8 mouse cellular contexts compared by ENCODE assay signal in the genomic region with DNA sequence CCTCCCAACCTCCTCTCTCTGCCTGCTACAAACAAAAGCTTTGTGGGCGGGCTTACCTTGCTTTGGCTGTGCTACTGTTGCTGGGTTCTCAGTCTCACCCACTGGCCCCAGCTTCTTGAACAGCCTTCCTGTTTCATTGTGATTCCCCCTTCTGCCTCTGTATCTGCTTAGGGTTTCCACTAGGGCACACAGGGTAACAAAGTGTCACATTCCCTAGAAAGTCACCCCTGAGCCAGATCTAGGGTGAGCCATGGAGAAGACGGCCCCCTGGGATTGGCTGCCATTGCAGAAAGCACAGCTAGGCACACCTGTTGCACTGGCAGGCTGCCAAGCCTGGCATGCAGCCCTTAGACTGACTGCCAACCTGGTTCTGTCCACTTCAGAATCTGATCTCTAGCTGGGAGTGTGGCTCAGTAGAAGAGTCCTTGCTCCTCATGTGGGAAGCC. TPM values are rescaled to one million over a fixed set of nuclear protein-coding genes. Genes with fewer than 3 reads are reported as not detected.
DNase-seq lines count a peak whose midpoint lies in the region; ATAC-seq and TF ChIP-seq lines count a peak whose summit lies in the region.

No protein-coding gene starts in this region.

- no peak; a peak in 1 of 6 replicates for TF ChIP-seq CTCF in MEL (IDR thresholded peaks at IDR 0.05 in 2 of 3, conservative IDR thresholded peaks at IDR 0.05 in 1 of 3; ENCODE audit: control insufficient read depth in 1 of 3, insufficient read depth in 1 of 3, low read depth in 2 of 3, low read length in 3 of 3, poor library complexity in 1 of 3, severe bottlenecking in 1 of 3)
- TF ChIP-seq CTCF in left cerebral cortex, adult 2 months (IDR thresholded peaks at IDR 0.05), result no peak

- no peaks in the 10 kb centered on the region for H3K27me3 ChIP-seq in MEL (ENCODE audit: control insufficient read depth in 1 of 2, insufficient read depth in 2 of 2, low read length in 2 of 2)
- H3K27me3 ChIP-seq in hindbrain, embryonic 15.5 days, result no peaks in the 10 kb centered on the region
- H3K27me3 ChIP-seq in limb, embryonic 15.5 days, result no peaks in the 10 kb centered on the region
- no peaks in the 10 kb centered on the region for H3K27me3 ChIP-seq in midbrain, embryonic 16.5 days (ENCODE audit: control insufficient read depth, insufficient read depth, low read depth, low read length)

- H3K27ac ChIP-seq in MEL (ENCODE audit: control insufficient read depth, low read depth, low read length), result peak overlapping the region; percentile 89
- H3K27ac ChIP-seq in hindbrain, embryonic 15.5 days (replicated peaks), result peak overlapping the region; percentile 36
- peak overlapping the region; percentile 75 for H3K27ac ChIP-seq in limb, embryonic 15.5 days
- peak overlapping the region; percentile 39 for H3K27ac ChIP-seq in midbrain, embryonic 16.5 days (ENCODE audit: low read length)
- H3K27ac ChIP-seq in left cerebral cortex, adult 2 months, result no peak overlapping the region

- no peaks in the 10 kb centered on the region for H3K79me2 ChIP-seq in MEL (ENCODE audit: control insufficient read depth, insufficient read depth, low read length, poor library complexity)

- TF ChIP-seq RAD21 in MEL (IDR thresholded peaks at IDR 0.05; ENCODE audit: low read depth, low read length), result no peak

- peak overlapping the region; percentile 56 to 60 for H3K4me3 ChIP-seq in MEL (ENCODE audit: control insufficient read depth in 1 of 2, insufficient read depth in 1 of 2, low read depth in 2 of 2, low read length in 2 of 2)
- no peak overlapping the region for H3K4me3 ChIP-seq in hindbrain, embryonic 15.5 days
- H3K4me3 ChIP-seq in limb, embryonic 15.5 days, result no peak overlapping the region
- H3K4me3 ChIP-seq in midbrain, embryonic 16.5 days (ENCODE audit: low read depth, low read length), result no peak overlapping the region
- no peak overlapping the region for H3K4me3 ChIP-seq in left cerebral cortex, adult 2 months

- WGBS in hindbrain, embryonic 15.5 days, result 38% methylated on average over 2 of the region's 2 CpGs
- 46% methylated on average over 2 of the region's 2 CpGs for WGBS in limb, embryonic 15.5 days
- WGBS in midbrain, embryonic 16.5 days, result 26% methylated on average over 2 of the region's 2 CpGs

- peaks cover 0 to 12% of the 10 kb centered on the region in 2 experiments; a peak in 2 of 4 replicates for H3K36me3 ChIP-seq in MEL (ENCODE audit: control insufficient read depth in 1 of 2, insufficient read depth in 2 of 2, low read length in 2 of 2)
- no peaks in the 10 kb centered on the region for H3K36me3 ChIP-seq in hindbrain, embryonic 15.5 days
- no peaks in the 10 kb centered on the region for H3K36me3 ChIP-seq in limb, embryonic 15.5 days
- H3K36me3 ChIP-seq in midbrain, embryonic 16.5 days (ENCODE audit: control insufficient read depth, insufficient read depth, low read length), result no peaks in the 10 kb centered on the region

- intact Hi-C loops in left cerebral cortex, adult 2 months (cut with DNase I), result no loop called here

- peak overlapping the region; percentile 79 for H3K9ac ChIP-seq in MEL (ENCODE audit: control insufficient read depth, low read depth, low read length, poor library complexity, severe bottlenecking)
- no peak overlapping the region for H3K9ac ChIP-seq in hindbrain, embryonic 15.5 days
- H3K9ac ChIP-seq in limb, embryonic 15.5 days, result no peak overlapping the region
- H3K9ac ChIP-seq in midbrain, embryonic 16.5 days (ENCODE audit: low read depth, low read length), result no peak overlapping the region

- peaks cover 10 to 23% of the 10 kb centered on the region in 2 experiments for H3K4me1 ChIP-seq in MEL (ENCODE audit: control insufficient read depth in 1 of 2, insufficient read depth in 2 of 2, low read length in 2 of 2)
- peaks cover 18% of the 10 kb centered on the region for H3K4me1 ChIP-seq in hindbrain, embryonic 15.5 days (replicated peaks)
- peaks cover 18% of the 10 kb centered on the region for H3K4me1 ChIP-seq in limb, embryonic 15.5 days
- H3K4me1 ChIP-seq in midbrain, embryonic 16.5 days (ENCODE audit: control insufficient read depth, insufficient read depth, low read length), result peaks cover 12% of the 10 kb centered on the region

- ATAC-seq in hindbrain, embryonic 15.5 days (ENCODE audit: low FRiP score, low read depth), result no peak; the same call in 1 of the 2 replicates
- no peak for ATAC-seq in limb, embryonic 15.5 days (ENCODE audit: insufficient number of reproducible peaks, low FRiP score, low TSS enrichment, low read depth)
- ATAC-seq in midbrain, embryonic 16.5 days, result peak; percentile 48; the same call in 1 of the 2 replicates

- H3K4me2 ChIP-seq in hindbrain, embryonic 15.5 days, result no peak overlapping the region
- H3K4me2 ChIP-seq in limb, embryonic 15.5 days, result no peak overlapping the region
- H3K4me2 ChIP-seq in midbrain, embryonic 16.5 days (ENCODE audit: low read length), result no peak overlapping the region

- no peak for TF ChIP-seq EP300 in MEL (IDR thresholded peaks at IDR 0.05; ENCODE audit: low read depth in 1 of 2, low read length in 2 of 2)

- 0 out of 4 replicates have a peak, but pooled peaks of 1 of the 2 experiments have one; percentile 2 for TF ChIP-seq POLR2A in MEL (IDR thresholded peaks at IDR 0.05; ENCODE audit: control insufficient read depth in 1 of 2, insufficient read depth in 1 of 2, low read depth in 1 of 2, low read length in 2 of 2, poor library complexity in 1 of 2)

- peak; percentile 86 for DNase-seq in MEL (ENCODE audit: low read depth, low spot score)
- DNase-seq in cerebellum, adult 8-10 months, result peak; percentile 71
- DNase-seq in gastrocnemius, adult 8-10 months (ENCODE audit: low spot score in 2 of 2), result peak; percentile 56 to 73
- peak; percentile 77 for DNase-seq in thymus, postnatal 25 days
- DNase-seq in left cerebral cortex, adult 2 months (ENCODE audit: extremely low spot score in 1 of 2, low spot score in 2 of 2), result no peak

- no peaks in the 10 kb centered on the region for H3K9me3 ChIP-seq in MEL (replicated peaks; ENCODE audit: insufficient read depth, low read length)
- H3K9me3 ChIP-seq in hindbrain, embryonic 15.5 days, result no peaks in the 10 kb centered on the region
- H3K9me3 ChIP-seq in limb, embryonic 15.5 days, result no peaks in the 10 kb centered on the region
- no peaks in the 10 kb centered on the region for H3K9me3 ChIP-seq in midbrain, embryonic 16.5 days (replicated peaks; ENCODE audit: control insufficient read depth, low read length, poor library complexity, severe bottlenecking)

TF ChIP-seq in MEL, 35 proteins besides CTCF, POLR2A, EP300 and RAD21:
- peak; percentile 17; the same call in 1 of the 2 replicates for TF ChIP-seq MAX (IDR thresholded peaks at IDR 0.05; ENCODE audit: low read length)
- 0 out of 2 replicates have a peak, but pooled peaks have one; percentile 34 for TF ChIP-seq ELF1 (IDR thresholded peaks at IDR 0.05; ENCODE audit: low read depth, low read length)
- TF ChIP-seq RCOR1 (IDR thresholded peaks at IDR 0.05; ENCODE audit: low read depth, low read length), result 0 out of 2 replicates have a peak, but pooled peaks have one; percentile 10
- peak; percentile 25; the same call in 1 of the 2 replicates for TF ChIP-seq SIN3A (IDR thresholded peaks at IDR 0.05; ENCODE audit: low read length)
- peak; percentile 20; the same call in 1 of the 2 replicates for TF ChIP-seq MAZ (IDR thresholded peaks at IDR 0.05; ENCODE audit: low read depth, low read length)
- TF ChIP-seq ETS1 (IDR thresholded peaks at IDR 0.05; ENCODE audit: low read depth, low read length), result peak; percentile 19; the same call in 1 of the 2 replicates
- TF ChIP-seq ZKSCAN1 (IDR thresholded peaks at IDR 0.05; ENCODE audit: low read depth, low read length), result 0 out of 2 replicates have a peak, but pooled peaks have one; percentile 27
- TF ChIP-seq MAFK (IDR thresholded peaks at IDR 0.05; ENCODE audit: borderline replicate concordance, low read depth, low read length), result no peak
- TF ChIP-seq ZMIZ1 (IDR thresholded peaks at IDR 0.05; ENCODE audit: low read depth, low read length), result 0 out of 2 replicates have a peak, but pooled peaks have one; percentile 14
- TF ChIP-seq GABPA (IDR thresholded peaks at IDR 0.05; ENCODE audit: low read depth, low read length), result no peak
- no peak for TF ChIP-seq NRF1 (IDR thresholded peaks at IDR 0.05; ENCODE audit: insufficient read depth, low read depth, low read length, poor library complexity, severe bottlenecking)

RNA-seq across cellular contexts. Expression of a gene that starts 10.6 kb away (rescaled TPM):
- total RNA-seq in MEL (2012; rRNA removed), result not detected in 2 replicates
- polyA plus RNA-seq in MEL (2012; ENCODE audit: insufficient read depth in 1 of 2, insufficient read length in 2 of 2, low read depth in 1 of 2, low replicate concordance in 2 of 2, missing spikeins in 1 of 2), result not detected
- not detected for total RNA-seq in gastrocnemius, adult 8-10 months (2022)
- polyA plus RNA-seq in hindbrain, embryonic 15.5 days (2015; fragmentation: Nextera tagmentation; extraction: Ambion mirVana), result 1.4 and 2.2 TPM in 2 replicates
- polyA plus RNA-seq in limb, embryonic 15.5 days (2015; fragmentation: Nextera tagmentation; extraction: Ambion mirVana), result 0.32 and 0.41 TPM in 2 replicates
- 1.6 and 2.0 TPM in 2 replicates for polyA plus RNA-seq in midbrain, embryonic 16.5 days (2015; fragmentation: Nextera tagmentation; extraction: Ambion mirVana)
- total RNA-seq in left cerebral cortex, adult 2 months (2021), result under 1 TPM in 1 of 2 experiments, not detected in 1; 0.77 TPM

RNA-seq across cellular contexts. Expression of a gene that starts 17.3 kb away (rescaled TPM):
- total RNA-seq in MEL (2012; rRNA removed), result not detected in 2 replicates
- polyA plus RNA-seq in MEL (2012; ENCODE audit: insufficient read depth in 1 of 2, insufficient read length in 2 of 2, low read depth in 1 of 2, low replicate concordance in 2 of 2, missing spikeins in 1 of 2), result not detected
- 10 to 100 TPM in 2 of 4 experiments, 1 to 10 TPM in 2; 6.8 to 11.4 (median 9.4) TPM for total RNA-seq in gastrocnemius, adult 8-10 months (2022)
- 4.5 and 6.8 TPM in 2 replicates for polyA plus RNA-seq in hindbrain, embryonic 15.5 days (2015; fragmentation: Nextera tagmentation; extraction: Ambion mirVana)
- polyA plus RNA-seq in limb, embryonic 15.5 days (2015; fragmentation: Nextera tagmentation; extraction: Ambion mirVana), result 4.2 and 4.8 TPM in 2 replicates
- 2.0 and 2.8 TPM in 2 replicates for polyA plus RNA-seq in midbrain, embryonic 16.5 days (2015; fragmentation: Nextera tagmentation; extraction: Ambion mirVana)
- 10 to 100 TPM; 17.1 to 19.1 TPM for total RNA-seq in left cerebral cortex, adult 2 months (2021)

Comparison
In these comparisons a context has a peak if more than half of its experiments do, and no peak if none do; other contexts are left out.
1. DNase-seq: peak in MEL (single experiment), cerebellum, adult 8-10 months (single experiment), gastrocnemius, adult 8-10 months (2 of 2) and thymus, postnatal 25 days (single experiment); none in left cerebral cortex, adult 2 months (0 of 2).
2. H3K4me3 ChIP-seq: peak in MEL (2 of 2); none in hindbrain, embryonic 15.5 days (single experiment), limb, embryonic 15.5 days (single experiment), midbrain, embryonic 16.5 days (single experiment) and left cerebral cortex, adult 2 months (single experiment).